Mouse (Mus musculus) liver, embryonic 11.5 days (tissue): ENCODE results near the gene Cbx5. TPM values are rescaled to one million over a fixed set of nuclear protein-coding genes. Genes with fewer than 3 reads are reported as not detected.

Experiments
- ATAC-seq: fragments of 200-750 bp; cut with Nextera tagmentation; replicated peaks from 2 replicates; pipeline ENCODE4 v1.8.0; 2017; ENCODE audit warnings: moderate number of reproducible peaks, mild to moderate bottlenecking, moderate TSS enrichment, moderate library complexity; ENCODE audit not compliant: low FRiP score
- DNase-seq: peaks from one replicate; pipeline ENCODE4 v3.0.0-alpha.2; 2017; ENCODE audit warnings: low spot score
- H3K27ac ChIP-seq: fragments of 300-500 bp; sonication (generic); 2 replicates; pipeline ENCODE4 v1.5.1; 2014; ENCODE audit warnings: mild to moderate bottlenecking, low read depth, low read length, control low read depth
- H3K27me3 ChIP-seq: fragments of 300-500 bp; sonication (generic); replicated peaks from 2 replicates; pipeline ENCODE4 v1.6.1; 2014; ENCODE audit warnings: low read length, mixed read lengths; ENCODE audit not compliant: control insufficient read depth, insufficient read depth
- H3K36me3 ChIP-seq: fragments of 300-500 bp; sonication (generic); 2 replicates; pipeline ENCODE4 v1.6.1; 2014; ENCODE audit warnings: mild to moderate bottlenecking, low read length, moderate library complexity, mixed read lengths; ENCODE audit not compliant: control insufficient read depth, insufficient read depth
- H3K4me1 ChIP-seq: fragments of 300-500 bp; sonication (generic); replicated peaks from 2 replicates; pipeline ENCODE4 v1.6.1; 2014; ENCODE audit warnings: low read length, mixed read lengths; ENCODE audit not compliant: control insufficient read depth, insufficient read depth
- H3K4me2 ChIP-seq: fragments of 300-500 bp; sonication (generic); 2 replicates; pipeline ENCODE4 v1.6.1; 2014; ENCODE audit warnings: mild to moderate bottlenecking, control low read depth, moderate library complexity
- H3K4me3 ChIP-seq: fragments of 300-500 bp; sonication (generic); 2 replicates; pipeline ENCODE4 v1.5.1; 2014; ENCODE audit warnings: low read depth, low read length, control low read depth
- H3K9ac ChIP-seq: fragments of 300-500 bp; sonication (generic); 2 replicates; pipeline ENCODE4 v1.6.1; 2014; ENCODE audit warnings: low read depth, low read length, control low read depth
- H3K9me3 ChIP-seq: fragments of 300-500 bp; sonication (generic); 2 replicates; pipeline ENCODE4 v1.6.1; 2016; ENCODE audit warnings: low read length, inconsistent platforms, mixed read lengths; ENCODE audit not compliant: control insufficient read depth
- WGBS: fragments of 180-500 bp; shearing (Covaris S2); extraction: QIAGEN DNeasy Blood & Tissue Kit; methylation state at CpG from one replicate; pipeline ENCODE4 v1.1.7; 2014; 5-methylcytosine and 5-hydroxymethylcytosine counted together
- polyA plus RNA-seq: library from polyadenylated mRNA; unstranded; fragments of >200 nt; fragmentation: Nextera tagmentation; extraction: Ambion mirVana; gene quantifications from 2 replicates; pipeline ENCODE4 v1.2.1, GENCODE M21; 2014

The Cbx5 gene
- polyA plus RNA-seq, 1 experiment from 2014 or later = 116 TPM

GRCm38 (mm10) chr15:103155366-103156321, 84.0 kb downstream of the Cbx5 start:
- H3K4me1 ChIP-seq = no peaks in the 10 kb centered on the region
- H3K9ac ChIP-seq = no peak overlapping the region
- ATAC-seq = no peak
- WGBS = 52% methylated on average over 32 of the region's 32 CpGs
- no peak overlapping the region for H3K27ac ChIP-seq
- no peak overlapping the region for H3K4me3 ChIP-seq
- H3K4me2 ChIP-seq = no peak overlapping the region
- H3K9me3 ChIP-seq = no peaks in the 10 kb centered on the region
- DNase-seq = no peak
- peaks cover 6% of the 10 kb centered on the region; the same call in 1 of the 2 replicates for H3K36me3 ChIP-seq
- H3K27me3 ChIP-seq = peaks cover 10% of the 10 kb centered on the region

- Histone ChIP-seq H3K4me2 (no peak overlapping the region), H3K27me3 (peaks cover 30% of the 10 kb centered on the region), H3K9me3 (no peaks in the 10 kb centered on the region), H3K9ac (no peak overlapping the region), H3K4me1 (no peaks in the 10 kb centered on the region), H3K36me3 (peaks cover 6% of the 10 kb centered on the region; the same call in 1 of the 2 replicates), H3K4me3 (no peak overlapping the region), H3K27ac (no peak overlapping the region)
- DNase-seq (no peak), ATAC-seq (no peak)
- 78% methylated on average over 4 of the region's 4 CpGs for WGBS
Measured at GRCm38 (mm10) chr15:103152890-103153610, 86.6 kb downstream of the Cbx5 start.

DNA sequence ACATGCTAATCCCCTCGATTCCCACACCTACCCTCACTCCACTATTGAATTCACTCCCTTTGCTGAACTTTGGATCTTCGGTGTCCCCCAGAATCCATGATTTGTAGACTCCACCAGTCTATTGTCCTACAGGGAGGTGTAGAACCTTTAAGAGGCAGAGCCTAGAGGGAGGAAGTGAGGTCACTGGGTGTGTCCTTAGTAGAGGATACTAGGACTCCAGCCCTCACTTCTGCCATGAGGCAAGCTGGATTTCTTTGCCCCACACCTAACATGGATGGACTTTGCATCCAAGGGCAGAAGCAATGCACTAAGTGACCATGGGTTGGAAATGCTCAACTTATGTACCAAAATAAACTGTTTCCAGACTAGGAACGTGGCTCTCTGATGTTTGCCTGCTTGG, 87.2 kb downstream of the Cbx5 start:
- no peak for ATAC-seq
- Histone ChIP-seq H3K27me3 (peaks cover 37% of the 10 kb centered on the region), H3K4me2 (no peak overlapping the region), H3K9me3 (no peaks in the 10 kb centered on the region), H3K27ac (no peak overlapping the region), H3K4me1 (no peaks in the 10 kb centered on the region), H3K36me3 (peaks cover 6% of the 10 kb centered on the region; the same call in 1 of the 2 replicates), H3K9ac (no peak overlapping the region), H3K4me3 (no peak overlapping the region)
- DNase-seq = no peak
- 84% methylated on average over 3 of the region's 3 CpGs for WGBS

- WGBS = 64% methylated on average over 9 of the region's 9 CpGs
- no peak for ATAC-seq
- no peaks in the 10 kb centered on the region for H3K36me3 ChIP-seq
- DNase-seq = no peak
- no peaks in the 10 kb centered on the region for H3K9me3 ChIP-seq
- H3K4me3 ChIP-seq = no peak overlapping the region
- no peak overlapping the region for H3K4me2 ChIP-seq
- no peaks in the 10 kb centered on the region for H3K4me1 ChIP-seq
- no peak overlapping the region for H3K27ac ChIP-seq
- no peak overlapping the region for H3K9ac ChIP-seq
- peaks cover 75% of the 10 kb centered on the region for H3K27me3 ChIP-seq
Measured at GRCm38 (mm10) chr15:103147779-103148178, 91.8 kb downstream of the Cbx5 start.

DNA sequence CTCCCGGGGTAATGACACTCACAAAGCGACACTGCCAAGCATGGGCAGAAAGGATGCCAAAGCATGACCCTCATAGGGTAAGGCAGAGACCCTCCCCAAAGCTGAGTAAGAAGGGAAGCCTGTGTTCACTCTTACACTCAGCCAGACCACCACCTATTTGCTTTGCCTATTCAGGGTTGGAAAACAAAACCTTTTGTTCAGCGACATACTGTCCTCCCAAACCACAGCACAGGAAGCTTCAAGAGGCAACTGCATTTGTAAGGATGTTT, 92.3 kb downstream of the Cbx5 start:
- Histone ChIP-seq H3K4me1 (no peaks in the 10 kb centered on the region), H3K4me3 (no peak overlapping the region), H3K27me3 (peaks cover 75% of the 10 kb centered on the region), H3K9ac (no peak overlapping the region), H3K27ac (no peak overlapping the region), H3K9me3 (no peaks in the 10 kb centered on the region), H3K4me2 (no peak overlapping the region), H3K36me3 (no peaks in the 10 kb centered on the region)
- no peak for DNase-seq
- 25% methylated on average over 3 of the region's 3 CpGs for WGBS
- ATAC-seq = no peak

DNA sequence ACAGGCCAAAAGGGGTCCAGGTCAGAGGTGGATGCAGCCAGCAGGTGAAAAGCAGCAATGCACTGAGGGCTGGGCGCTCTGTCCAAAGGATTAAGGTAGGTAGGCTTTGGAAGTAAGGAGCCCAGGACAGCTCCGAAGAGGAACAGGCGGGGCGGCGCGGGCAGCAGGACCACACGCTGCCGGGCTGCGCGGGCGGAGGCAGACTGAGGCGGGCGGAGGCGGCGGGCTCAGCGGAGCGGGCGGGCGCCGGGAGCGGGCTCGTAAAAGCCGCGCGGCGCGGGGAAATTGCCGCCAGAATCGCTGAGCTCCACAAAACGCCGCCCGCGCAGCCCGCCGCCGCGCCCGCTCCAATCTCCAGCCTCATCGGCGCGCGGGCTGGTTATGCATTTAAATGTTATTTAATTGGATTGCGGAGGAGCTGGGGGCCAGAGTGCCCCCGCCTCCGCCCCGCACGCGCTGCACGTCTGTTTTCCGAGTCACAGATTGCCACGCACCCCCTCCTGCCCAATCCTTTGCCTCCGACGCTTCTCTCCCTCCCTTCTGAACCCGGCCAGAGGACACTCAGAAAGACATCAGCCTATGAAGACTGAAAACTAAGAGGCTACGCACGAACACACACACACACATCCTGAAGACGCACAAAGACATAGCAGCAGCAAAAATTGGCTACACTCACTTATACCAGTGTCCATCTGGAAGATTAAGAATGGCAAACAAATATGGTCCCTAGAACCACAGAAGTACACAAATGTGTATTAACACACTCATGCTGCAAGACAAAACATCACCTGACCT, 92.8 kb downstream of the Cbx5 start:
- peak overlapping the region; percentile 31 for H3K4me3 ChIP-seq
- peak overlapping the region; percentile 58 for H3K4me2 ChIP-seq
- no peaks in the 10 kb centered on the region for H3K9me3 ChIP-seq
- peaks cover 75% of the 10 kb centered on the region for H3K27me3 ChIP-seq
- no peaks in the 10 kb centered on the region for H3K4me1 ChIP-seq
- H3K27ac ChIP-seq = no peak overlapping the region
- ATAC-seq (no peak), DNase-seq (no peak)
- H3K9ac ChIP-seq = no peak overlapping the region
- H3K36me3 ChIP-seq = no peaks in the 10 kb centered on the region
- WGBS = 1% methylated on average over 57 of the region's 57 CpGs

- Histone ChIP-seq H3K9me3 (no peaks in the 10 kb centered on the region), H3K4me3 (no peak overlapping the region), H3K4me1 (no peaks in the 10 kb centered on the region), H3K9ac (no peak overlapping the region), H3K36me3 (no peaks in the 10 kb centered on the region), H3K27ac (no peak overlapping the region), H3K27me3 (peaks cover 80% of the 10 kb centered on the region), H3K4me2 (no peak overlapping the region)
- DNase-seq (no peak), ATAC-seq (no peak)
- 67% methylated on average over 11 of the region's 11 CpGs for WGBS
Measured at GRCm38 (mm10) chr15:103145635-103146299, 93.8 kb downstream of the Cbx5 start.

GRCm38 (mm10) chr15:103144176-103144575, 95.4 kb downstream of the Cbx5 start:
- ATAC-seq = no peak
- no peak overlapping the region for H3K27ac ChIP-seq
- WGBS = 13% methylated on average over 3 of the region's 3 CpGs
- H3K27me3 ChIP-seq = peaks cover 80% of the 10 kb centered on the region
- no peaks in the 10 kb centered on the region for H3K9me3 ChIP-seq
- no peaks in the 10 kb centered on the region for H3K4me1 ChIP-seq
- no peaks in the 10 kb centered on the region for H3K36me3 ChIP-seq
- H3K9ac ChIP-seq = no peak overlapping the region
- no peak overlapping the region for H3K4me2 ChIP-seq
- no peak overlapping the region for H3K4me3 ChIP-seq
- DNase-seq = no peak
